Mouse (Mus musculus) stomach, embryonic 14.5 days (tissue): ENCODE measurements at regions not wholly inside any gene's neighbourhood (a gene's known extent, or its start where the extent isn't known, plus 50 kb on each side); places are given as distances from the start of the nearest gene placed in this dataset.

Experiments
- ATAC-seq: fragments of 200-750 bp; cut with Nextera tagmentation; 2 replicates; pipeline ENCODE4 v1.8.0; 2017; ENCODE audit warnings: low read depth, moderate TSS enrichment; ENCODE audit not compliant: insufficient number of reproducible peaks, insufficient read depth, low FRiP score
- H3K27ac ChIP-seq: fragments of 300-500 bp; sonication (generic); 2 replicates; pipeline ENCODE4 v1.5.1; 2014; ENCODE audit warnings: mild to moderate bottlenecking, low read length, moderate library complexity, mixed read lengths
- H3K27me3 ChIP-seq: fragments of 300-500 bp; sonication (generic); 2 replicates; pipeline ENCODE4 v1.6.1; 2014; ENCODE audit warnings: low read length, control low read depth, mixed read lengths; ENCODE audit not compliant: control insufficient read depth, insufficient read depth
- H3K36me3 ChIP-seq: fragments of 300-500 bp; sonication (generic); 2 replicates; pipeline ENCODE4 v1.6.1; 2014; ENCODE audit warnings: mild to moderate bottlenecking, control low read depth, low read length, moderate library complexity, mixed read lengths; ENCODE audit not compliant: control insufficient read depth, insufficient read depth
- H3K4me1 ChIP-seq: fragments of 300-500 bp; sonication (generic); 2 replicates; pipeline ENCODE4 v1.6.1; 2014; ENCODE audit warnings: low read length, control low read depth, mixed read lengths; ENCODE audit not compliant: control insufficient read depth, insufficient read depth
- H3K4me2 ChIP-seq: fragments of 300-500 bp; sonication (generic); replicated peaks from 2 replicates; pipeline ENCODE4 v1.6.1; 2014; ENCODE audit warnings: low read depth, low read length, control low read depth
- H3K4me3 ChIP-seq: fragments of 300-500 bp; sonication (generic); 2 replicates; pipeline ENCODE4 v1.5.1; 2014; ENCODE audit warnings: low read depth, low read length, control low read depth
- H3K9ac ChIP-seq: fragments of 300-500 bp; sonication (generic); replicated peaks from 2 replicates; pipeline ENCODE4 v1.6.1; 2014; ENCODE audit warnings: low read depth, mild to moderate bottlenecking, control low read depth, low read length, moderate library complexity, mixed read lengths
- H3K9me3 ChIP-seq: fragments of 300-500 bp; sonication (generic); 2 replicates; pipeline ENCODE4 v1.6.1; 2016; ENCODE audit warnings: low read depth, low read length, control low read depth; ENCODE audit not compliant: control insufficient read depth
- WGBS: fragments of 180-500 bp; shearing (Covaris S2); extraction: QIAGEN DNeasy Blood & Tissue Kit; methylation state at CpG from one replicate; pipeline ENCODE4 v1.1.7; 2014; 5-methylcytosine and 5-hydroxymethylcytosine counted together

GRCm38 (mm10) chr2:178584970-178585566 lies 154.7 kb downstream of the Cdh26 start:
- 65% methylated on average over 5 of the region's 5 CpGs for WGBS
- ATAC-seq = no peak
- no peak overlapping the region for H3K27ac ChIP-seq
- H3K9ac ChIP-seq = no peak overlapping the region
- no peaks in the 10 kb centered on the region for H3K27me3 ChIP-seq
- H3K36me3 ChIP-seq = no peaks in the 10 kb centered on the region
- H3K4me3 ChIP-seq = no peak overlapping the region
- H3K9me3 ChIP-seq = no peaks in the 10 kb centered on the region
- H3K4me1 ChIP-seq = no peaks in the 10 kb centered on the region
- H3K4me2 ChIP-seq = no peak overlapping the region

GRCm38 (mm10) chr2:178587134-178587636 lies 156.9 kb downstream of the Cdh26 start:
- WGBS = 80% methylated on average over 7 of the region's 7 CpGs
- ATAC-seq = no peak
- Histone ChIP-seq H3K4me1 (no peaks in the 10 kb centered on the region), H3K27ac (no peak overlapping the region), H3K27me3 (no peaks in the 10 kb centered on the region), H3K9ac (no peak overlapping the region), H3K36me3 (no peaks in the 10 kb centered on the region), H3K4me3 (no peak overlapping the region), H3K9me3 (no peaks in the 10 kb centered on the region), H3K4me2 (no peak overlapping the region)

GRCm38 (mm10) chr2:178593743-178594142 lies 163.4 kb downstream of the Cdh26 start:
- Histone ChIP-seq H3K27me3 (no peaks in the 10 kb centered on the region), H3K4me2 (no peak overlapping the region), H3K4me1 (peaks cover 5% of the 10 kb centered on the region; the same call in 1 of the 2 replicates), H3K9me3 (no peaks in the 10 kb centered on the region), H3K9ac (no peak overlapping the region), H3K27ac (no peak overlapping the region), H3K4me3 (no peak overlapping the region), H3K36me3 (no peaks in the 10 kb centered on the region)
- no peak for ATAC-seq
- 61% methylated on average over 9 of the region's 9 CpGs for WGBS

GRCm38 (mm10) chr2:178594177-178594576 lies 163.8 kb downstream of the Cdh26 start:
- H3K9ac ChIP-seq = no peak overlapping the region
- H3K27ac ChIP-seq = no peak overlapping the region
- no peak overlapping the region for H3K4me3 ChIP-seq
- peaks cover 5% of the 10 kb centered on the region; the same call in 1 of the 2 replicates for H3K4me1 ChIP-seq
- H3K27me3 ChIP-seq = no peaks in the 10 kb centered on the region
- no peaks in the 10 kb centered on the region for H3K36me3 ChIP-seq
- WGBS = 28% methylated on average over 6 of the region's 6 CpGs
- ATAC-seq = no peak
- H3K4me2 ChIP-seq = no peak overlapping the region
- H3K9me3 ChIP-seq = no peaks in the 10 kb centered on the region

GRCm38 (mm10) chr2:178596312-178597083 lies 166.2 kb downstream of the Cdh26 start:
- Histone ChIP-seq H3K27ac (no peak overlapping the region), H3K27me3 (no peaks in the 10 kb centered on the region), H3K4me1 (peaks cover 5% of the 10 kb centered on the region; the same call in 1 of the 2 replicates), H3K4me2 (no peak overlapping the region; the same call in 1 of the 2 replicates), H3K9me3 (no peaks in the 10 kb centered on the region), H3K9ac (no peak overlapping the region), H3K36me3 (no peaks in the 10 kb centered on the region), H3K4me3 (no peak overlapping the region)
- 29% methylated on average over 16 of the region's 16 CpGs for WGBS
- ATAC-seq = no peak

GRCm38 (mm10) chr2:178597084-178597470 lies 166.7 kb downstream of the Cdh26 start:
- Histone ChIP-seq H3K4me3 (no peak overlapping the region), H3K9me3 (no peaks in the 10 kb centered on the region), H3K4me2 (no peak overlapping the region; the same call in 1 of the 2 replicates), H3K27ac (no peak overlapping the region), H3K36me3 (no peaks in the 10 kb centered on the region), H3K27me3 (no peaks in the 10 kb centered on the region), H3K9ac (no peak overlapping the region), H3K4me1 (peaks cover 5% of the 10 kb centered on the region; the same call in 1 of the 2 replicates)
- 35% methylated on average over 7 of the region's 7 CpGs for WGBS
- ATAC-seq = no peak

- Histone ChIP-seq H3K27ac (no peak overlapping the region), H3K4me2 (no peak overlapping the region), H3K9me3 (no peaks in the 10 kb centered on the region), H3K4me3 (no peak overlapping the region), H3K4me1 (peaks cover 5% of the 10 kb centered on the region; the same call in 1 of the 2 replicates), H3K9ac (no peak overlapping the region), H3K36me3 (no peaks in the 10 kb centered on the region), H3K27me3 (no peaks in the 10 kb centered on the region)
- 95% methylated on average over 5 of the region's 5 CpGs for WGBS
- no peak for ATAC-seq
These were observed 168.0 kb downstream of the Cdh26 start for GRCm38 (mm10) chr2:178598371-178598770.

GRCm38 (mm10) chr2:178598836-178599235 lies 168.5 kb downstream of the Cdh26 start:
- Histone ChIP-seq H3K4me2 (no peak overlapping the region), H3K4me1 (peaks cover 5% of the 10 kb centered on the region; the same call in 1 of the 2 replicates), H3K36me3 (no peaks in the 10 kb centered on the region), H3K9me3 (no peaks in the 10 kb centered on the region), H3K4me3 (no peak overlapping the region), H3K27ac (no peak overlapping the region), H3K27me3 (no peaks in the 10 kb centered on the region), H3K9ac (no peak overlapping the region)
- no peak for ATAC-seq
- WGBS = 95% methylated on average over 3 of the region's 3 CpGs
